Mouse (Mus musculus) megakaryocyte-erythroid progenitor cell, adult 5-6 weeks (primary cell): ENCODE measurements around the gene 1700028K03Rik. TPM values are rescaled to one million over a fixed set of nuclear protein-coding genes. Genes with fewer than 3 reads are reported as not detected.

Experiments
- ATAC-seq: replicated peaks from 2 replicates; pipeline ENCODE4 v1.8.0; 2016; ENCODE audit warnings: mild to moderate bottlenecking, inconsistent platforms; ENCODE audit not compliant: severe bottlenecking, poor library complexity, low FRiP score, low TSS enrichment
- total RNA-seq, 2 experiments: library from RNA; stranded (forward) in 1 of 2; stranded (reverse) in 1 of 2; fragments of 200-1000, 215-1000 nt in 1 of 2; fragments of >200 nt in 1 of 2; fragmentation: Nextera tagmentation in 1 of 2; gene quantifications; 2 replicates each; pipeline ENCODE4 v1.2.3; 2014 to 2017

1700028K03Rik gene
- total RNA-seq, 2 experiments from 2014 or later: not detected

DNA sequence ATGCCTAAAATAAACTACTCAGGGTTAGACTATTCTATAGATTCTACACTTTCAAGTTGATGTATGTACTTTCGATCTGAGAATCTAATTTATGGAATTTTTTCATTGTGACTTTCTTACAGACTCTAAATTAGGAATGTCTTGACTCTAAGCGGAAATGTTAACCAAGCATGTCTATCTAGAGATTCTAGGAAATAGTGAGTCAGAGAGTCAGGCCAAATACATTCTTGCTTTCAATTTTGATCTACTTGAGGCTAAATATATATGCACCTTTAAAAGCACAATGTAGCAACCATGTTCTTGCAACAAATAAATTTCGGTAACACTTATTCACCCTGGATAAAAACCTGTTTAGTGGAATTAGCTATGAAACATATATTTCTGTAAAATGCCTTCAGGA is 5.7 kb upstream of the 1700028K03Rik start:
- no peak for ATAC-seq

- peak; percentile 52 for ATAC-seq
These were observed 919 bp upstream of the 1700028K03Rik start for GRCm38 (mm10) chr5:107533590-107533989.

DNA sequence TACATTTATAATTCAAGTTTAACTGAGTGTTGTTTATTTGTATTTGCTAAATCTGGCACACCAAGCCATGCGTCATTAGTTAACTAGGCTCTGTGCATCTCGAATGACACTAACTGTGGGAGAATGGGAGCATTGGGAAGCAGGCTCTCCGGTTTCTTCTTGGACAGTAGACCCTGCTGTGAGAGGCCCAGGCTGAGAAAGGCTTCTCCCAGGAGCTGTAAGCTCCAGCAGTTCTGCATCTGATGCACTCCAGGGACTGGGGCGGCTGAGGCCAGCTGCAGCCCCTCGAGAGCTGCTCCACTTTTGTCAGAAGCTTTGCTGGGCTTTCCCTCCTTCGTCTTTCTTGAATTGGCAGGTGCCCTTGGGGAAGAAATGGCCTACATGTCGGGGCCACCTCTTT is 7.2 kb downstream of the 1700028K03Rik start:
- ATAC-seq: no peak

GRCm38 (mm10) chr5:107545927-107546326 is 11.4 kb downstream of the 1700028K03Rik start:
- no peak for ATAC-seq

DNA sequence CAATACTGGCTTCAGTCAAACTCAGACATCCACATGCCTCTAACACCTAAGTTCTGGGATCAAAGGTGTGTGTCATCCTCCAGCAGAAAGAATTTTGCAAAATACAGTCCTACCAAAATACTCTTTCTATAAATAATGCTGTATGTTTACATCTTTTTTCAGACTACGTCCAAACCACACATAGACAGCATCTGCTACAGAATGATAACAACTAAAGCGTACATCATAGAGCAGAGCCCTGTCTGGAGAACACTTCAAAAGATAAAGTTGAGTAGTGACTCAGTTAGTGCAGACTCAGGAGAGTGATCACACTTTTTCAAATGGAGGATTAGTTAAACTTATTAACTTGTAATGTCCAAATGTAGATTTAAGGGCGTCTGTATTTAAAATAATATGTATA is 13.4 kb downstream of the 1700028K03Rik start:
- peak; percentile 96 for ATAC-seq

GRCm38 (mm10) chr5:107548444-107548843 is 13.9 kb downstream of the 1700028K03Rik start:
- 0 out of 2 replicates have a peak, but pooled peaks have one; percentile 40 for ATAC-seq

DNA sequence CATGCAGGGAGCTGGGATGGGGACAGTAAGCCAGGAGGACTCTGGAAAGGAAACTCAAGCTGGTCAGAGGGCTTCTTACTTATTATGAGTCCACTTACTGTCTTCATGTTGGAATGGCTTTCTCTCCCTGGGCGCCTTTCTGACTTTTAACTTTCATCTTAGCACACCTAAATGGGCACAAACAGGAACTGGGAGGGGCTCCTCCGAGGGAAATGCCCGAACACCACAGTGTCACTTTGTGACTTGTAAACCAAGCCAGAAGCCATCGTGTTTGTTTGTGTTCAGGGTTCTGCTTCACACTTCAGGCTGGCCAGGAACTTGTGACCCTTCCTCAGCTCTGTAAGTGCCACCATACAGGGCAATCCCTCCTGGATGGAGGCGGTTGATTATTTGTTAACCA is 19.8 kb downstream of the 1700028K03Rik start:
- ATAC-seq: no peak

GRCm38 (mm10) chr5:107556969-107557368 is 22.5 kb downstream of the 1700028K03Rik start:
- no peak for ATAC-seq

DNA sequence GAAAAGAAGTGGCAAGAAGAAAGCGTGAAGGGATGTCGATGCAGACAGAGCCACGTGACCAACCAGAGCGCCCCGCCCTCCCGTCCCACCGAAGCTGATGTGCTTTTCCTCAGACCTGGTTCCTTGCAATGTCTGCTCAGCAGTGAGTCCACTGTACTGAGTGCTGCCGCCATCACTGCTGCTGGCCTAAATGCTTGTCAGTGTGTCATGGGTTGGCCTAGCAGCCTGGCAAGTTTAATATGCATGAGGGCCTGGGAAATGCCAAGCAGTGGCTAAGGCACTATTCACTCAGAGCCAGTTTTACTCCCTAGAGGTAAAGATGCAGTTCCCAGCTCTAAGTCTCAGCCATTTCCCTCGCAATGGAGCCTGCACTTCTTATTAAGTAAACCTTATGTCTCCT is 34.6 kb downstream of the 1700028K03Rik start:
- no peak for ATAC-seq

- ATAC-seq: peak; percentile 93
These were observed 63.0 kb downstream of the 1700028K03Rik start, which contains the start of the genes Rpap2 and Glmn for GRCm38 (mm10) chr5:107597301-107598077. Gene Rpap2, plus strand, starts transcription at chr5:107597373. Gene Glmn, minus strand, starts transcription at chr5:107597888.

- ATAC-seq: no peak
These were observed 63.9 kb downstream of the 1700028K03Rik start for GRCm38 (mm10) chr5:107598380-107598779.

Other genes with a start within 250 kb of the 1700028K03Rik start
- 28.8 and 36.5 TPM in 2 replicates for gene Tgfbr3, start 245.1 kb upstream of the 1700028K03Rik start, total RNA-seq (2014; fragmentation: Nextera tagmentation)
- 25.6 and 35.5 TPM in 2 replicates for gene Tgfbr3, start 245.1 kb upstream of the 1700028K03Rik start, total RNA-seq (2017)
- gene Brdt, start 203.6 kb upstream of the 1700028K03Rik start, total RNA-seq (2014; fragmentation: Nextera tagmentation): 0.11 and 0.15 TPM in 2 replicates
- 0.85 TPM in 1 of 2 replicates, not detected in the other for gene Brdt, start 203.6 kb upstream of the 1700028K03Rik start, total RNA-seq (2017)
- gene Ephx4, start 132.0 kb upstream of the 1700028K03Rik start, total RNA-seq (2014; fragmentation: Nextera tagmentation): not detected in 2 replicates
- gene Ephx4, start 132.0 kb upstream of the 1700028K03Rik start, total RNA-seq (2017): not detected in 2 replicates
- gene Lpcat2b, start 103.2 kb upstream of the 1700028K03Rik start, total RNA-seq (2014; fragmentation: Nextera tagmentation): not detected in 2 replicates
- not detected in 2 replicates for gene Lpcat2b, start 103.2 kb upstream of the 1700028K03Rik start, total RNA-seq (2017)
- gene Btbd8, start 96.7 kb upstream of the 1700028K03Rik start, total RNA-seq (2014; fragmentation: Nextera tagmentation): 4.2 and 7.2 TPM in 2 replicates
- gene Btbd8, start 96.7 kb upstream of the 1700028K03Rik start, total RNA-seq (2017): 4.7 and 6.9 TPM in 2 replicates
- gene Gm42669, start 27.1 kb upstream of the 1700028K03Rik start, total RNA-seq (2014; fragmentation: Nextera tagmentation): 0.94 TPM in 1 of 2 replicates, not detected in the other
- gene Gm42669, start 27.1 kb upstream of the 1700028K03Rik start, total RNA-seq (2017): 0.84 and 1.3 TPM in 2 replicates
- 11.7 and 12.8 TPM in 2 replicates for gene Rpap2, start 62.7 kb downstream of the 1700028K03Rik start, total RNA-seq (2014; fragmentation: Nextera tagmentation)
- gene Rpap2, start 62.7 kb downstream of the 1700028K03Rik start, total RNA-seq (2017): 23.7 and 24.3 TPM in 2 replicates
- gene Glmn, start 63.2 kb downstream of the 1700028K03Rik start, total RNA-seq (2014; fragmentation: Nextera tagmentation): 5.5 and 20.0 TPM in 2 replicates
- 15.3 and 15.8 TPM in 2 replicates for gene Glmn, start 63.2 kb downstream of the 1700028K03Rik start, total RNA-seq (2017)
- 0.67 and 0.81 TPM in 2 replicates for gene Gfi1, start 191.3 kb downstream of the 1700028K03Rik start, total RNA-seq (2014; fragmentation: Nextera tagmentation)
- gene Gfi1, start 191.3 kb downstream of the 1700028K03Rik start, total RNA-seq (2017): 0.30 TPM in 1 of 2 replicates, not detected in the other